Mouse (Mus musculus) MEL (cell line): ENCODE measurements around the gene Bace1. TPM values are rescaled to one million over a fixed set of nuclear protein-coding genes. Genes with fewer than 3 reads are reported as not detected.

Source experiments
- DNase-seq: peaks from one replicate; pipeline ENCODE4 v3.0.0; 2011; ENCODE audit warnings: low read depth, low spot score
- H3K27ac ChIP-seq: 2 replicates; pipeline ENCODE4 v1.5.1; 2012; ENCODE audit warnings: low read depth, mild to moderate bottlenecking, control low read depth, low read length, moderate library complexity; ENCODE audit not compliant: control insufficient read depth
- H3K27me3 ChIP-seq, 2 experiments: fragments of 150-350 bp in 1 of 2; sonication (generic) in 1 of 2; 2 replicates each; pipeline ENCODE4 v1.6.1; 2012; ENCODE audit warnings: low read length in 2 of 2, mild to moderate bottlenecking in 2 of 2, improper control_type of control experiment in 1 of 2, moderate library complexity in 1 of 2; ENCODE audit not compliant: insufficient read depth in 2 of 2, control insufficient read depth in 1 of 2
- H3K36me3 ChIP-seq, 2 experiments: 2 replicates each; pipeline ENCODE4 v1.6.1; 2012 to 2014; ENCODE audit warnings: low read length in 2 of 2, improper control_type of control experiment in 1 of 2, inconsistent platforms in 1 of 2, mild to moderate bottlenecking in 1 of 2; ENCODE audit not compliant: insufficient read depth in 2 of 2, control insufficient read depth in 1 of 2
- H3K4me1 ChIP-seq, 2 experiments: fragments of 150-350 bp in 1 of 2; sonication (generic) in 1 of 2; 2 replicates each; pipeline ENCODE4 v1.6.1; 2012; ENCODE audit warnings: low read length in 2 of 2, improper control_type of control experiment in 1 of 2, mild to moderate bottlenecking in 1 of 2; ENCODE audit not compliant: insufficient read depth in 2 of 2, control insufficient read depth in 1 of 2
- H3K4me3 ChIP-seq, 2 experiments: fragments of 150-350 bp in 1 of 2; sonication (generic) in 1 of 2; 2 replicates each; pipeline ENCODE4 v1.5.1; 2012; ENCODE audit warnings: low read depth in 2 of 2, low read length in 2 of 2, mild to moderate bottlenecking in 2 of 2, moderate library complexity in 2 of 2, control low read depth in 1 of 2, improper control_type of control experiment in 1 of 2; ENCODE audit not compliant: control insufficient read depth in 1 of 2, insufficient read depth in 1 of 2
- H3K79me2 ChIP-seq: 2 replicates; pipeline ENCODE4 v1.6.1; 2012; ENCODE audit warnings: mild to moderate bottlenecking, low read length, moderate library complexity; ENCODE audit not compliant: control insufficient read depth, poor library complexity, insufficient read depth
- H3K9ac ChIP-seq: 2 replicates; pipeline ENCODE4 v1.6.1; 2012; ENCODE audit warnings: low read depth, mild to moderate bottlenecking, control low read depth, low read length, moderate library complexity; ENCODE audit not compliant: control insufficient read depth, poor library complexity, severe bottlenecking
- H3K9me3 ChIP-seq: fragments of 150-350 bp; sonication (generic); replicated peaks from 2 replicates; pipeline ENCODE4 v1.6.1; 2012; ENCODE audit warnings: mild to moderate bottlenecking, low read length, improper control_type of control experiment, moderate library complexity; ENCODE audit not compliant: insufficient read depth
- BHLHE40 ChIP-seq: IDR thresholded peaks from 2 replicates; pipeline ENCODE4 v1.6.1; 2012; ENCODE audit warnings: low read depth, mild to moderate bottlenecking, inconsistent platforms, low read length, improper control_type of control experiment, borderline replicate concordance
- CTCF ChIP-seq, 3 experiments: IDR thresholded peaks in 2 of 3; conservative IDR thresholded peaks in 1 of 3; 2 replicates each; pipeline ENCODE4 v1.5.1; 2011 to 2012; ENCODE audit warnings: low read length in 3 of 3, low read depth in 2 of 3, mild to moderate bottlenecking in 2 of 3, improper control_type of control experiment in 1 of 3, inconsistent platforms in 1 of 3, mixed read lengths in 1 of 3, moderate library complexity in 1 of 3; ENCODE audit not compliant: control insufficient read depth in 1 of 3, insufficient read depth in 1 of 3, poor library complexity in 1 of 3, severe bottlenecking in 1 of 3
- E2F4 ChIP-seq: IDR thresholded peaks from 2 replicates; pipeline ENCODE4 v1.6.1; 2011; ENCODE audit warnings: low read depth, low read length, improper control_type of control experiment, borderline replicate concordance
- GABPA ChIP-seq: IDR thresholded peaks from 2 replicates; pipeline ENCODE4 v1.6.1; 2012; ENCODE audit warnings: low read depth, mild to moderate bottlenecking, inconsistent platforms, low read length, improper control_type of control experiment, moderate library complexity
- GATA1 ChIP-seq: IDR thresholded peaks from 2 replicates; pipeline ENCODE4 v1.6.1; 2011; ENCODE audit warnings: low read depth, low read length, improper control_type of control experiment
- KAT2A ChIP-seq: conservative IDR thresholded peaks from 2 replicates; pipeline ENCODE4 v1.6.1; 2012; ENCODE audit warnings: low read depth, low read length, improper control_type of control experiment, inconsistent platforms
- MAX ChIP-seq: IDR thresholded peaks from 2 replicates; pipeline ENCODE4 v1.6.1; 2011; ENCODE audit warnings: low read length, improper control_type of control experiment
- MAZ ChIP-seq: IDR thresholded peaks from 2 replicates; pipeline ENCODE4 v1.6.1; 2012; ENCODE audit warnings: low read depth, mild to moderate bottlenecking, inconsistent platforms, low read length, improper control_type of control experiment
- MEF2A ChIP-seq: IDR thresholded peaks from 2 replicates; pipeline ENCODE4 v1.6.1; 2014; ENCODE audit warnings: low read depth, mild to moderate bottlenecking, inconsistent platforms, low read length, improper control_type of control experiment; ENCODE audit not compliant: poor library complexity, insufficient replicate concordance, severe bottlenecking; ENCODE audit errors: extremely low read depth
- MXI1 ChIP-seq: IDR thresholded peaks from 2 replicates; pipeline ENCODE4 v1.6.1; 2011; ENCODE audit warnings: mild to moderate bottlenecking, low read depth, low read length, improper control_type of control experiment
- MYC ChIP-seq: IDR thresholded peaks from 2 replicates; pipeline ENCODE4 v1.6.1; 2011; ENCODE audit warnings: low read depth, mild to moderate bottlenecking, low read length, improper control_type of control experiment, moderate library complexity
- NELFE ChIP-seq: IDR thresholded peaks from 2 replicates; pipeline ENCODE4 v1.6.1; 2011; ENCODE audit warnings: low read depth, low read length, improper control_type of control experiment
- NRF1 ChIP-seq: IDR thresholded peaks from 2 replicates; pipeline ENCODE4 v1.6.1; 2014; ENCODE audit warnings: low read depth, mild to moderate bottlenecking, inconsistent platforms, low read length, improper control_type of control experiment, moderate library complexity; ENCODE audit not compliant: poor library complexity, insufficient read depth, severe bottlenecking
- POLR2AphosphoS5 ChIP-seq: IDR thresholded peaks from 2 replicates; pipeline ENCODE4 v1.6.1; 2012; ENCODE audit warnings: low read depth, borderline replicate concordance, mild to moderate bottlenecking, inconsistent platforms, low read length, moderate library complexity, mixed read lengths
- RAD21 ChIP-seq: IDR thresholded peaks from 2 replicates; pipeline ENCODE4 v1.6.1; 2011; ENCODE audit warnings: mild to moderate bottlenecking, low read depth, low read length, improper control_type of control experiment
- SIN3A ChIP-seq: IDR thresholded peaks from 2 replicates; pipeline ENCODE4 v1.6.1; 2012; ENCODE audit warnings: low read length, improper control_type of control experiment, inconsistent platforms
- TBP ChIP-seq: IDR thresholded peaks from 2 replicates; pipeline ENCODE4 v1.8.0; 2011; ENCODE audit warnings: low read depth, low read length, improper control_type of control experiment
- TCF12 ChIP-seq: IDR thresholded peaks from 2 replicates; pipeline ENCODE4 v1.6.1; 2014; ENCODE audit warnings: low read depth, mild to moderate bottlenecking, inconsistent platforms, low read length, improper control_type of control experiment, moderate library complexity
- USF1 ChIP-seq: IDR thresholded peaks from 2 replicates; pipeline ENCODE4 v1.6.1; 2014; ENCODE audit warnings: low read depth, mild to moderate bottlenecking, inconsistent platforms, low read length, improper control_type of control experiment, moderate library complexity
- USF2 ChIP-seq, 2 experiments: IDR thresholded peaks; 2 replicates each; pipeline ENCODE4 v1.6.1; 2011 to 2012; ENCODE audit warnings: improper control_type of control experiment in 2 of 2, low read length in 2 of 2, borderline replicate concordance in 1 of 2, inconsistent platforms in 1 of 2, low read depth in 1 of 2, mild to moderate bottlenecking in 1 of 2; ENCODE audit not compliant: insufficient read depth in 1 of 2
- ZC3H11A ChIP-seq: IDR thresholded peaks from 2 replicates; pipeline ENCODE4 v1.6.1; 2012; ENCODE audit warnings: low read depth, mild to moderate bottlenecking, inconsistent platforms, low read length, improper control_type of control experiment
- ZKSCAN1 ChIP-seq: IDR thresholded peaks from 2 replicates; pipeline ENCODE4 v1.6.1; 2012; ENCODE audit warnings: low read depth, mild to moderate bottlenecking, inconsistent platforms, low read length, improper control_type of control experiment, moderate library complexity
- ZMIZ1 ChIP-seq: IDR thresholded peaks from 2 replicates; pipeline ENCODE4 v1.6.1; 2012; ENCODE audit warnings: low read depth, mild to moderate bottlenecking, inconsistent platforms, low read length, improper control_type of control experiment, moderate library complexity
- ZNF384 ChIP-seq: IDR thresholded peaks from 2 replicates; pipeline ENCODE4 v1.6.1; 2012; ENCODE audit warnings: low read depth, mild to moderate bottlenecking, inconsistent platforms, low read length, improper control_type of control experiment
- polyA plus RNA-seq, 2 experiments: library from polyadenylated mRNA; stranded (reverse) in 1 of 2; unstranded in 1 of 2; fragments of >175 nt in 1 of 2; fragments of >200 nt in 1 of 2; gene quantifications; 2 replicates each; pipeline versions ENCODE4 v1.2.1 to v1.2.4; 2012; ENCODE audit warnings: low replicate concordance in 2 of 2, low read depth in 1 of 2; ENCODE audit not compliant: insufficient read length in 2 of 2, insufficient read depth in 1 of 2, missing spikeins in 1 of 2
- total RNA-seq: library from RNA; depleted of rRNA; stranded (reverse); fragments of 300-350 nt; gene quantifications from 2 replicates; pipeline ENCODE4 v1.2.3, GENCODE M21; 2012

The Bace1 gene
- total and polyA plus RNA-seq, 3 experiments = 0.27 to 4.0 TPM; not detected in 1

DNA sequence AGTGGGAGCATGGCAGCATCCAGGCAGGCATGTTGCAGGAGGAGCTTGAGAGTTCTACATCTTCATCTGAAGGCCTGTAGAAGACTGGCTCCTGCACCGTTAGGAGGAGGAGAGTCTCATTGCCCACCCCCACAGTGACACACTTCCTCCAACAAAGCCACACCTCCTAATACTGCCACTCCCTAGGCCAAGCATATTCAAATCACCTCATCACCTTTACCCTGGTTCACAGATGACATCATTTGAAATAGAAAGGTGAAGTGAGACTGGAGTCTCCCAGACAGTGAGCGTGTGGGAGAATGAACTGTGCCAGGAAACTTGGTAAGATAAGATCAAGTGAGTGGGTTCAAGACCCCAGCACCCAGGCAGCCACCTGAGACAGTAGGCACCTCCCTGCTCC, 4.9 kb upstream of the Bace1 start:
- H3K27ac ChIP-seq = no peak overlapping the region
- H3K9ac ChIP-seq = no peak overlapping the region
- H3K27me3 ChIP-seq = no peaks in the 10 kb centered on the region
- H3K4me3 ChIP-seq = no peak overlapping the region
- no peaks in the 10 kb centered on the region for H3K9me3 ChIP-seq
- no peaks in the 10 kb centered on the region for H3K4me1 ChIP-seq
- H3K79me2 ChIP-seq = no peaks in the 10 kb centered on the region
- no peaks in the 10 kb centered on the region for H3K36me3 ChIP-seq
- no peak for DNase-seq
- TF ChIP-seq E2F4 (no peak), CTCF (IDR thresholded peaks at IDR 0.05 in 2 of 3, conservative IDR thresholded peaks at IDR 0.05 in 1 of 3; ENCODE audit: control insufficient read depth in 1 of 3, insufficient read depth in 1 of 3, low read depth in 2 of 3, low read length in 3 of 3, poor library complexity in 1 of 3, severe bottlenecking in 1 of 3) (no peak), MXI1 (no peak), MAZ (no peak), ZC3H11A (no peak), USF2 (IDR thresholded peaks at IDR 0.05; ENCODE audit: borderline replicate concordance in 1 of 2, insufficient read depth in 1 of 2, low read depth in 1 of 2, low read length in 2 of 2) (no peak), GABPA (no peak), TCF12 (no peak), MAX (no peak), ZMIZ1 (no peak), TBP (no peak), RAD21 (no peak), KAT2A (no peak), BHLHE40 (no peak), USF1 (no peak), MYC (no peak), NRF1 (no peak), MEF2A (no peak), ZKSCAN1 (no peak)

- H3K9me3 ChIP-seq = no peaks in the 10 kb centered on the region
- no peak overlapping the region for H3K4me3 ChIP-seq
- TF ChIP-seq POLR2AphosphoS5 = no peak
- no peak for TF ChIP-seq USF2 (IDR thresholded peaks at IDR 0.05; ENCODE audit: borderline replicate concordance in 1 of 2, insufficient read depth in 1 of 2, low read depth in 1 of 2, low read length in 2 of 2)
- no peak for TF ChIP-seq GATA1
- no peak for TF ChIP-seq RAD21
- no peak for TF ChIP-seq NELFE
- TF ChIP-seq BHLHE40 = no peak
- TF ChIP-seq ZNF384 = no peak
- no peak for TF ChIP-seq SIN3A
- TF ChIP-seq ZMIZ1 = no peak
- H3K27me3 ChIP-seq = peaks cover 0 to 1% of the 10 kb centered on the region in 2 experiments; a peak in 2 of 4 replicates
- no peak overlapping the region for H3K9ac ChIP-seq
- no peak for DNase-seq
- H3K27ac ChIP-seq = no peak overlapping the region
- no peaks in the 10 kb centered on the region for H3K36me3 ChIP-seq
- no peaks in the 10 kb centered on the region for H3K79me2 ChIP-seq
- H3K4me1 ChIP-seq = no peaks in the 10 kb centered on the region
These were observed 329 bp upstream of the Bace1 start for GRCm38 (mm10) chr9:45838069-45838433.
